Mouse (Mus musculus): ENCODE measurements around the gene Msx3.

Msx3 gene

GRCm38 (mm10) chr7:140048361-140049114 lies at the start of gene Msx3:
Msx3 (minus strand) TSS chr7:140049089.
- no peak for DNase-seq (ENCODE audit: low read depth)

GRCm38 (mm10) chr7:140098466-140098865 lies 49.6 kb upstream of the Msx3 start:
- DNase-seq (ENCODE audit: low read depth): no peak

- no peak for DNase-seq (ENCODE audit: low read depth)
Measured at GRCm38 (mm10) chr7:140096055-140096454, 47.2 kb upstream of the Msx3 start.

- DNase-seq (ENCODE audit: low read depth): no peak
Measured at GRCm38 (mm10) chr7:140095556-140095955, 46.7 kb upstream of the Msx3 start.

DNA sequence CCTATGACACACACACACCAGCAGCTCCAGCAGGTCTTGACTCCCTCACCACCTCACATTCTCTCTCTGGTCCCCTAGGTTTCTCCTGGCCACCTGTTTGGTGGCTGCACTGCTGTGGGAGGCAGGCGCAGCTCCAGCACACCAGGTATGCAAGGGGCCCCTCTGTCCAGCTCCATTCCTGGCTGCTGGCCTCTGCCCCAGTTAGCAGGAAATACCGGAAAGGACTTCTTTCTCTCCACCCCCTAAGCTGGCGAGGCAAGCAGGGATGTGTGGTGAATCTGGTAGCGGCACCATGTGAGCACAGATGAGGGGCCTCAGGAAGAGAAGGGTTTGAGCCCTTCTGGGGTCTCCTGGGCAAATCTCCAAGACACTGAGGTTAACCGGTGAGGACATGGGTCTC lies 46.1 kb upstream of the Msx3 start:
- DNase-seq (ENCODE audit: low read depth): no peak

DNA sequence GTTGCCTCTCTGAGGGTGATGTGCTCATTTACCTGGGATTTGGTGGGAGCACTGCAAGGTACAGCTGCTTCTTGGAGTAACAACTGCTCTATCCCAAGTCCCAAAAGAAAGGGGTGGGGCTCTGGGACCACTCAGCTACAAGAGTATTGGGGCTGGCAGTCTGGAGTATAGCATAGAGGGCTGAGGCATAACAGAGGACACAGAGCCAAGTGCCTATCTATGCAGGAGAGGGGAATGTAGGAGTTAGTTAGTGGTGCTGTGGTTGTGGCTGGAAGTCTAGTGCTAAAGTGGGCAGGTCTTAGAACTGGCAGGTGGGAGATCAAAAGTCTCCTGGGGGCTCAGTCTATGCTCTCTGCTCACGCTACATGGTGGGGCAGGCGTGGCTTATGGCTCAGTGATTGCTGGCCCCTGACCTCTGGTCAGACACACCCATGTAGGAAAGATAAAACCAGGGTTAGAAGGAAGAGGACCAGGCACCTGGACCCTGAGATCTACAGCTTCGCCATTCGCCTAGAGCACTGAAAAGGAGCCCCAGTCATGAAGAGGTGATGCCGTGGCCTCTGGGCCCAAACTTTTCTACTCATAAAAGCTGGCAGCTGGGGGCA lies 44.1 kb upstream of the Msx3 start, which contains the start of gene Prap1:
Gene Prap1 (plus strand): TSS at position 472 of the 605 bp plus-strand sequence.
- DNase-seq (ENCODE audit: low read depth): no peak

GRCm38 (mm10) chr7:140090601-140091000 lies 41.7 kb upstream of the Msx3 start:
- DNase-seq (ENCODE audit: low read depth): no peak

DNA sequence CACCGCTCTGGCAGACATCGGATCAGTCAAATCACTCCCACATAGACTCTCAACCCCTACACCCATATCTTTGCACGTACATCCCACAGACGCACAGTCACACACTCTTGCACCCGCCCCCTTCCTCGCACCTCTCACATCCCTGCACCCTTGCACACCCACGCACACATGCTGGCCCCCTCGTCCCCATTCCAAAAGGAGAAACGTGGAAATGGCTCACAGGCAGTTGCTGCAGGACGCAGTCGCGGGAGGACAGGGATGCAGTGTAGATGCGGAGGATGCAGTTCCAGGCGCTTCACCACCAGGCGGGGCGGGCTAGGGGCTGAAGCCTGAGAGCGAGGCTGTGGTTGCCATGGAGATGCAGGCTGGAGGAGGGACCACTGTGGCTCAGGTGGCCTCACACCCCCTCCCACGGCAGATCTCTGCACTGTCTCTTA lies 33.4 kb upstream of the Msx3 start, which contains the start of gene Caly:
Gene Caly (minus strand): TSS at position 307 of the 437 bp plus-strand sequence.
- DNase-seq (ENCODE audit: low read depth): peak; percentile 69

DNA sequence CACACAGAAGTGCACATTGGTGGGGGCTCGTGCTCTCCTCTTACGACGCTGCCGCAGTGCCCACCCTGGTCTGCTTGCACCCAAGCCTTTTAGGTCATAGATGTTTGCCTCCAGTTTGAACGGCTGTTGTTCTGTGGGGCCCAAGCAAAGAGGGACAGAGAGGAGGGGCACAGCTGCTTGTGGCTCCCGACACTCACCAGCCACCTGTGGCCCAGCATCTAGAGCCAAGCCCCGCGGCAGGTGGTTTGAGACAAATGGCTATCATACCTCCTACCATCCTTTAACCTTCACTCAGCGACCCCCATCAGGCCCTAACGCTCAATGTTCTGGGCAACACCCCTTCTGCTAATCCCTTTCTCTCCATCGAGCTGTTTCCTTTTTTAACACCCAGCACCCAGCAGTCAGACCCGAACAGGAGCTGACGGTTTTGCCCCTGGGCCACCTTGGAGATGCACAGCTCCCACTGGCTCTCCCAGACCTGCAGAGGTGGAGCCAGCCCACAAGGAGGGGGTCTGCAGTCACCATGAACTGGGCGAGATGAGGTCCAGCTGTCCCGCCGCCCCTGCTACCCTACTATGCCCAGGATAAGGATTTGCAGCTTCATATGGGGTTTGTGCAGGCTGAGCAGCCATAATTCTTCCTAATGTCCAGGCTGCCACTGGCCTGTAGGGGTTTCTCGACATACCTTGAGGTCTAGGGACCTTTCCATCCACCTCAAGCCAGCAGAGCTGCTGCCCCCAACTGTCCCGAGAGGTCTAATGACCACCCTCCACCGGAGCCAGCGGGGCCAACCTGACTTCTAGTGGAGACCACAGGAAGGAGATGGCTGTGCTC lies 32.7 kb upstream of the Msx3 start:
- no peak for DNase-seq (ENCODE audit: low read depth)

GRCm38 (mm10) chr7:140080503-140081156 lies 31.7 kb upstream of the Msx3 start:
- peak; percentile 88 for DNase-seq (ENCODE audit: low read depth)

DNA sequence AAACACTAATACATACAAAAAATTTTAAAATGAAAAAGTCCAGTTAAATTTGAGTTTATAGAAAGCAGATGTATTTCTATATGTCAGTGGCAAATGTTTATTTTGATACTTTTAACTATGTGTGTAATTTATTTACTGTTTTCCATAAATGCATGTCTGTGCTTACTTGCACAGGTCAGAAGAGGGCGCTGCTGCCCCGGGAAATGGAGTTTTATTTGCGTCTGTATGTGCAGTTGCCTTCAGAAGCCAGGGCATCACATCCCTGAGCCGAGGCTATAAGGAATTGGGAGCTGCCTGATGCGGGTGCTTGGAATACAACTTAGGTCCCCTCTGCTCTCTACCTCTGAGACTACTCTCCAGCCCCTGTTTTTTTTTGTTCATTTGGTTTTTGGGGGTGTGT lies 29.8 kb upstream of the Msx3 start:
- DNase-seq (ENCODE audit: low read depth): peak; percentile 86

DNA sequence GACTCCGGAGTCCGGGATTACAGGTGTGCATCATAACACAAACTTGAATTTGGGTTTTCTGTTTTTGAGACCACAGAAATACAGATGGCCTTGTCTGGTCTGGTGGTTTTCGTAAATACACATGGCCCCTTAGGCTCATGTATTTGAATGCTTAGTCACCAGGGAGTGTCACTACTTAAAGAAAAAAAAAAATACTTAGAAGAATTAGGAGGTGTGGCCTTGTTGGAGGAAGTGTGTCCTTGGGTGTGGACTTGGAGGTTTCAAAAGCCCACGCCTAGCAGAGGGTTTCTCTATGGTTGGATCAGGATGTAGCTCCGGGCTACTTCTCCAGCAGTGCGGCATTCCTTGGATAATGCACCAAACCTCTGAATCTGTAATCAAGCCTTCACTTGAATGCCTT lies 28.8 kb upstream of the Msx3 start:
- no peak for DNase-seq (ENCODE audit: low read depth)

GRCm38 (mm10) chr7:140070042-140070711 lies 21.3 kb upstream of the Msx3 start:
- no peak for DNase-seq (ENCODE audit: low read depth)

DNA sequence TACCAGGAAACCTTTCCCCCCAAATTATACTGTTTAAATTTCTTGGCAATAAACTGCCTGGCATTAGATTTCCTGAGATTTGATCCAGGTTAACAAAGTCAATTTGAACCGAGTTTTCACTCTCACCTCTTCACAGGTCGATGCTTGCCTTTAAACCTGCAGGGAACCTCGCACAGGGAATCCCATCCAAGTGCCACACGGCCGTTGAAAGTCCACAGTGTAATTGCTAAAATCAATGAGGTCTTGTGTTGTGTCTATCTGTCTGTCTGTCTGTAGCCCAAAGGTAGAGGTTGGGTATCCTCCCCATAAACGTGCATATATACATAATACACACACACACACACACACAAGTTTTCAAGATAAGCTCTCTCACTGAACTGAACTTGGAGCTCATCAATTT lies 18.5 kb upstream of the Msx3 start:
- DNase-seq (ENCODE audit: low read depth): no peak

DNA sequence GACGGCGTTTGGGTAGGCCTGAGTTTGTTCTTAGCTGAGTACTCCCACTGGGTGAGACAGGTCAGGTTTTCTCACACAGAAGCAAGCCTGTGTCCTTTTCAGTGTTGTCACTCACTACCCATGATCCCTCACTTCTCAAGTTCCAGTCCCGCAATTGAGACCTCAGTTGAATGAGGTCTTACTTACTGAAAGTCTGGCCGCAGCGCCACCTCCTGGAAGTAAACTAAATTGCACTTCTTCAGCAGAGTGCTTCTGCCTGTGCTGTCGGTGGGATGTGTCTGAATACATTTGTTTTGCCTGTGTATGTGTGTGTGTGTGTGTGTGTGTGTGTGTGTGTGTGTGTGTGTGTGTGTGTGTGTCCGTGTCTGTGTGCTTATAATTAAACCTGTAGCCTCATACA lies 14.2 kb upstream of the Msx3 start:
- DNase-seq (ENCODE audit: low read depth): peak; percentile 86

DNA sequence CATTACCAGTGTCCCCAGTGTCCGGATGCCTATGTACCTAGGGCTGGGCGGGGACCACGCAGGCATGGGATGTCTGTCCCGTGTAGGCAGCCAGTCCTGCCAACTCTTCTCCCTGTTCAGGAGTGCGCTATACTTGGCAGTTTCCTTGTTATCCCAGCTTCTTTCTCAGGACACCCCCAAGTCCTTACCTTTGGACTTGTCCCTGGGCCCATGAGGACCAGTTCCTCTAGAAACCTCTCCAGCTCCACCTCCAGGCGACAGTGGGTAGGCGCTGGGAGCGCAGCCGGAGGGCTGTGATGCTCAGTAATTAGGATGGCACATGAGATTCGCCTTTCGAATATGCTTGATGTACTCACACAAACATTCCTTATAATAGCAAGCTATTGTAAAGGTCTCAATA lies 13.4 kb upstream of the Msx3 start:
- peak; percentile 36 for DNase-seq (ENCODE audit: low read depth)

DNA sequence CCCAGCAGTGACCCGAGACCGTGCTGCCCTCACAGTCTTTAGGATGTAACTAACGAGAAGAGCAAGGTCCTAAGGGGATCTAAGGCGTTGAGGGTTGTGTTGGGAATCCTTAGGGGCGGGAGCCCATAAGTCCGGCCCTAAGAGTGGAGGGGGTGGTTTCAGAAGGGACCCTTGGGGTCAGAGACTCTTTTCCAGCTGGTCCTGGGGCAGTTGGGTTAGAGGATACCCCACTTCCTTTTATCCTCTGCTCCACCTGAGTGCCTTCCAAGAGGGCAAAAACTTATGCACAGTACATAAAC lies 12.9 kb upstream of the Msx3 start:
- no peak for DNase-seq (ENCODE audit: low read depth)

GRCm38 (mm10) chr7:140060936-140061831 lies 12.3 kb upstream of the Msx3 start:
- peak; percentile 28 for DNase-seq (ENCODE audit: low read depth)

GRCm38 (mm10) chr7:140059601-140060000 lies 10.7 kb upstream of the Msx3 start:
- DNase-seq (ENCODE audit: low read depth): no peak

GRCm38 (mm10) chr7:140058528-140058927 lies 9.6 kb upstream of the Msx3 start:
- DNase-seq (ENCODE audit: low read depth): no peak

Measured in induced T-regulatory cell, adult 2 months (primary cell).